Mouse (Mus musculus) embryonic facial prominence, embryonic 11.5 days (tissue): Measurements from ENCODE around the gene Slfn9. TPM values are rescaled to one million over a fixed set of nuclear protein-coding genes. Genes with fewer than 3 reads are reported as not detected.
"Not testable (repeated sequence)": the region's sequence is repeated elsewhere in the genome, so short reads cannot be mapped to it uniquely, and the experiment has no call there.

Experiments
- ATAC-seq: fragments of 200-750 bp; cut with Nextera tagmentation; replicated peaks from 2 replicates; pipeline ENCODE4 v1.8.0; 2017; ENCODE audit warnings: low read depth; ENCODE audit not compliant: insufficient number of reproducible peaks, low FRiP score, low TSS enrichment
- DNase-seq: peaks from one replicate; pipeline ENCODE4 v3.0.0-alpha.2; 2015; ENCODE audit warnings: low spot score
- H3K27ac ChIP-seq: fragments of 300-500 bp; sonication (generic); replicated peaks from 2 replicates; pipeline ENCODE4 v1.5.1; 2014; ENCODE audit warnings: mild to moderate bottlenecking, low read depth, low read length, control low read depth
- H3K27me3 ChIP-seq: fragments of 300-500 bp; sonication (generic); 2 replicates; pipeline ENCODE4 v1.6.1; 2014; ENCODE audit warnings: mild to moderate bottlenecking, low read length, moderate library complexity, mixed read lengths; ENCODE audit not compliant: control insufficient read depth, insufficient read depth
- H3K36me3 ChIP-seq: fragments of 300-500 bp; sonication (generic); replicated peaks from 2 replicates; pipeline ENCODE4 v1.6.1; 2014; ENCODE audit warnings: low read depth, mild to moderate bottlenecking, low read length, moderate library complexity, mixed read lengths; ENCODE audit not compliant: control insufficient read depth, insufficient read depth
- H3K4me1 ChIP-seq: fragments of 300-500 bp; sonication (generic); 2 replicates; pipeline ENCODE4 v1.6.1; 2014; ENCODE audit warnings: low read length, mixed read lengths; ENCODE audit not compliant: control insufficient read depth, insufficient read depth
- H3K4me2 ChIP-seq: fragments of 300-500 bp; sonication (generic); 2 replicates; pipeline ENCODE4 v1.6.1; 2014; ENCODE audit warnings: low read depth, mild to moderate bottlenecking, control low read depth, low read length, moderate library complexity
- H3K4me3 ChIP-seq: fragments of 300-500 bp; sonication (generic); 2 replicates; pipeline ENCODE4 v1.5.1; 2014; ENCODE audit warnings: low read depth, low read length, control low read depth
- H3K9ac ChIP-seq: fragments of 300-500 bp; sonication (generic); replicated peaks from 2 replicates; pipeline ENCODE4 v1.6.1; 2014; ENCODE audit warnings: mild to moderate bottlenecking, control low read depth, low read length
- H3K9me3 ChIP-seq: fragments of 300-500 bp; sonication (generic); replicated peaks from 2 replicates; pipeline ENCODE4 v1.6.1; 2016; ENCODE audit warnings: mild to moderate bottlenecking, low read length, inconsistent platforms, mixed read lengths; ENCODE audit not compliant: control insufficient read depth
- WGBS: fragments of 180-500 bp; shearing (Covaris S2); extraction: QIAGEN DNeasy Blood & Tissue Kit; methylation state at CpG from one replicate; pipeline ENCODE4 v1.1.7; 2014; 5-methylcytosine and 5-hydroxymethylcytosine counted together
- polyA plus RNA-seq: library from polyadenylated mRNA; unstranded; fragments of >200 nt; fragmentation: Nextera tagmentation; extraction: Ambion mirVana; gene quantifications from 2 replicates; pipeline ENCODE4 v1.2.1, GENCODE M21; 2014

The Slfn9 gene
- polyA plus RNA-seq, 1 experiment from 2014 or later = 15.3 TPM

DNA sequence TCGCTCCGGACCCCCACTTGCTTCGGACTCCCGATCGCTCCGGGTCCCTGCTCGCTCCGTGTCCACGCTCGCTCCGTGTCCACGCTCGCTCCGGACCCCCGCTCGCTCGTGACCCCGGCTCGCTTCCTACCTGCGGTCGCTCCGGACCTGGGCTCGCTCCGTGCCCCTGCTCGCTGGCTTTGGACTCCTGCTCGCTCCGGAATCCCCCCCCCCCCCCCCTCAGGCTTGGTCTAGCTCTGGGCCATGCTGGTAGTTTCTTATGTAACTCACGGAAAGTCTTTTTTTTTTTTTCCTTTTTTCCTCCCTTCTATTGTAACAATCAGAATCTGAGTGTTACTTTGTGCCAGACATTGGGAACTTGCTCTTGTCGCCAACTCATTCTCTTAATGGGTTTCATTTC, 58.4 kb downstream of the Slfn9 start:
- ATAC-seq = no peak

DNA sequence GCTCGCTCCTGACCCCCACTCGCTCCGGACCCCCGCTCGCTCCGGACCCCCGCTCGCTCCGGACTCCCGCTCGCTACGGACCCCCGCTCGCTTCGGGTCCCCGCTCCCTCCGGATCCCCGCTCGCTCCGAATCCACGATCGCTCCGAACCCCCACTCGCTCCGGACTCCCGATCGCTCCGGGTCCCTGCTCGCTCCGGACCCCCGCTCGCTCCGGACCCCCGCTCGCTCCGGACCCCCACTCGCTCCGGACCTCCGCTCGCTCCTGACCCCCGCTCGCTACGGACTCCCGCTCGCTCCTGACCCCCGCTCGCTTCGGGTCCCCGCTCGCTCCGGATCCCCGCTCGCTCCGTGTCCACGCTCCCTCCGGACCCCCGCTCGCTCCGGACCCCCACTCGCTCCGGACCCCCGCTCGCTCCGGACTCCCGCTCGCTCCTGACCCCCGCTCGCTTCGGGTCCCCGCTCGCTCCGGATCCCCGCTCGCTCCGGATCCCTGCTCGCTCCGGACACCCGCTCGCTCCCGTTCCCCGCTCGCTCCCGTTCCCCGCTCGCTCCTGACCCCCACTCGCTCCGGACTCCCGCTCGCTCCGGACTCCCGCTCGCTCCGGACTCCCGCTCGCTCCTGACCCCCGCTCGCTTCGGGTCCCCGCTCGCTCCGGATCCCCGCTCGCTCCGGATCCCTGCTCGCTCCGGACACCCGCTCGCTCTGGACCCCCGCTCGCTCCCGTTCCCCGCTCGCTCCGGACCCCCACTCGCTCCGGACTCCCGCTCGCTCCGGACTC, 59.8 kb downstream of the Slfn9 start:
- peaks cover 45% of the 10 kb centered on the region for H3K27me3 ChIP-seq
- H3K4me2 ChIP-seq = peak overlapping the region; percentile 82
- not testable (repeated sequence) for H3K36me3 ChIP-seq, H3K4me1 ChIP-seq, H3K27ac ChIP-seq, ATAC-seq, H3K9me3 ChIP-seq, DNase-seq
- peak overlapping the region; percentile 2; the same call in 1 of the 2 replicates for H3K9ac ChIP-seq
- WGBS = under 1% methylated on average over 99 of the region's 119 CpGs
- H3K4me3 ChIP-seq = peak overlapping the region; percentile 46

More for the DNA sequence above, 58.4 kb downstream of the Slfn9 start:
- Histone ChIP-seq H3K27ac (no peak overlapping the region), H3K4me2 (peak overlapping the region; percentile 82), H3K4me1 (no peaks in the 10 kb centered on the region), H3K9me3 (no peaks in the 10 kb centered on the region), H3K4me3 (peak overlapping the region; percentile 46), H3K27me3 (peaks cover 42% of the 10 kb centered on the region), H3K36me3 (no peaks in the 10 kb centered on the region), H3K9ac (0 out of 2 replicates have a peak overlapping the region, but pooled peaks have one; percentile 8)
- no peak for DNase-seq
- WGBS = 1% methylated on average over 28 of the region's 29 CpGs

DNA sequence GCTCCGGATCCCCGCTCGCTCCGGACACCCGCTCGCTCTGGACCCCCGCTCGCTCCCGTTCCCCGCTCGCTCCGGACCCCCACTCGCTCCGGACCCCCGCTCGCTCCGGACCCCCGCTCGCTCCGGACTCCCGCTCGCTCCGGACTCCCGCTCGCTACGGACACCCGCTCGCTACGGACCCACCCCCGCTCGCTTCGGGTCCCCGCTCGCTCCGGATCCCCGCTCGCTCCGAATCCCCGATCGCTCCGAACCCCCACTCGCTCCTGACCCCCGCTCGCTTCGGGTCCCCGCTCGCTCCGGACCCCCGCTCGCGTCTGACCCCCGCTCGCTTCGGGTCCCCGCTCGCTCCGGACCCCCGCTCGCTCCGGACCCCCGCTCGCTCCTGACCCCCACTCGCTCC, 60.5 kb downstream of the Slfn9 start:
- H3K4me3 ChIP-seq = peak overlapping the region; percentile 46
- 0 out of 2 replicates have a peak overlapping the region, but pooled peaks have one; percentile 2 for H3K9ac ChIP-seq
- not testable (repeated sequence) for H3K4me1 ChIP-seq, H3K9me3 ChIP-seq, ATAC-seq, H3K36me3 ChIP-seq, H3K27ac ChIP-seq, DNase-seq
- peaks cover 40% of the 10 kb centered on the region for H3K27me3 ChIP-seq
- 1% methylated on average over 56 of the region's 63 CpGs for WGBS
- H3K4me2 ChIP-seq = peak overlapping the region; percentile 82

DNA sequence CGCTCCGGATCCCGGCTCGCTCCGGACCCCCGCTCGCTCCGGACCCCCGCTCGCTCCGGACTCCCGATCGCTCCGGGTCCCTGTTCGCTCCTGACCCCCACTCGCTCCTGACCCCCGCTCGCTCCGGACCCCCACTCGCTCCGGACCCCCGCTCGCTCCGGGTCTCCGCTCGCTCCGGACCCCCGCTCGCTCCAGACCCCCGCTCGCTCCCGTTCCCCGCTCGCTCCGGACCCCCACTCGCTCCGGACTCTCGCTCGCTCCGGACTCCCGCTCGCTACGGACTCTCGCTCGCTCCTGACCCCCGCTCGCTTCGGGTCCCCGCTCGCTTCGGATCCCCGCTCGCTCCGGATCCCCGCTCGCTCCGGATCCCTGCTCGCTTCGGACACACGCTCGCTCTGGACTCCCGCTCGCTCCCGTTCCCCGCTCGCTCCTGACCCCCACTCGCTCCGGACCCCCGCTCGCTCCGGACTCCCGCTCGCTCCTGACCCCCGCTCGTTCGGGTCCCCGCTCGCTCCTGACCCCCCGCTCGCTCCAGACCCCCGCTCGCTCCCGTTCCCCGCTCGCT, 61.2 kb downstream of the Slfn9 start:
- Histone ChIP-seq H3K27me3 (peaks cover 39% of the 10 kb centered on the region), H3K4me2 (peak overlapping the region; percentile 82), H3K4me3 (peak overlapping the region; percentile 46)
- H3K27ac ChIP-seq, H3K9me3 ChIP-seq, H3K36me3 ChIP-seq, H3K9ac ChIP-seq, ATAC-seq, DNase-seq, H3K4me1 ChIP-seq: not testable (repeated sequence)
- 2% methylated on average over 56 of the region's 85 CpGs for WGBS

DNA sequence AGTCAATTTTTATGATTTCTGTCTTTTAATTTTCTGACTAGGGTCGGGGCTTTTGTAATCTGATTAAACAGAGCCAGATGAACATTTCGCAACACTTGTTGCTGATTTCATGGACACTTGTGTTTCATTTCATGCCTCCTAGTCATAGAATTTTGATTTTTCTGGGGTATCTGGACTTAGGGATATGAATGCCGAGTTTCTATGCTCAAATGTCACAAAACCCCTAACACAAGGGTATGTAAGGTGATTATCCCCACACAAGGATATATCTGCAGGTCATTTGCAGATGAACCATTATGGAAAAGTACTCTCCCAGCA, 62.0 kb downstream of the Slfn9 start:
- WGBS = 49% methylated on average over 3 of the region's 3 CpGs
- DNase-seq = no peak
- H3K27me3 ChIP-seq = peaks cover 37% of the 10 kb centered on the region

DNA sequence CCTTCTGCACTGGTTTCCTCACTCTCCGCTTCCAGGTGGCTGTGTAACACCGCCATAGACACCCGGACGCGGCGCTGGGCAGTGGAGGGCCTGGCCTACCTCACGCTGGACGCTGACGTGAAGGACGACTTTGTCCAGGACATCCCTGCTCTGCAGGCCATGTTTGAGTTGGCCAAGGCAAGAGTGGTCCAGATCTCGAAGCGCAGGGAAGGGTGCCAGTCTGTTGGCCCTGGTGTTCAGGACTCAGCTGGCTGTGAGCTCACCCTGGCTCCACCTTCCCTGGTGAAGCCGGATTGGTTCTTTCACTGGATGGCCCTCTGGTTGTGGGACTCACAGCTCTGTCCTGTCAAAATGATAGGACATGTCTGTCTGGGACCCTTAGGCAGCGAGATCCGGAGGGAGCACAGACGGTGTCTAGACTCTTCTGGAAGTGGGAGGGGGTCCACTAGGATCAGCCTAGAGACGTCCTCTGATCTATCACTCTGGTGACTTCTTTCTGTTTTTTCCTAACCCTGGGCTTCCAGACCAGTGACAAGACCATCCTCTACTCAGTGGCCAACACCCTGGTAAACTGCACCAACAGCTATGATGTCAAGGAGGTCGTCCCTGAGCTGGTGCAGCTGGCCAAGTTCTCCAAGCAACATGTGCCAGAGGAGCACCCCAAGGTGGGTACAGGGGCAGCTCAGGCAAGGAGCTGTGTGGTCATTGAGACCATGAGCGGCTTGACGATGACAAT, 62.6 kb downstream of the Slfn9 start:
- 27% methylated on average over 20 of the region's 20 CpGs for WGBS
- DNase-seq (no peak), ATAC-seq (no peak)
- H3K27ac ChIP-seq = no peak overlapping the region
- no peak overlapping the region for H3K4me2 ChIP-seq
- peaks cover 31% of the 10 kb centered on the region for H3K27me3 ChIP-seq
- no peak overlapping the region for H3K9ac ChIP-seq
- no peaks in the 10 kb centered on the region for H3K9me3 ChIP-seq
- H3K36me3 ChIP-seq = no peaks in the 10 kb centered on the region
- no peaks in the 10 kb centered on the region for H3K4me1 ChIP-seq
- H3K4me3 ChIP-seq = no peak overlapping the region

More for the DNA sequence above, 62.0 kb downstream of the Slfn9 start:
- H3K9ac ChIP-seq = no peak overlapping the region
- H3K4me2 ChIP-seq = no peak overlapping the region
- H3K27ac ChIP-seq = no peak overlapping the region
- no peak overlapping the region for H3K4me3 ChIP-seq
- no peaks in the 10 kb centered on the region for H3K36me3 ChIP-seq
- H3K9me3 ChIP-seq = no peaks in the 10 kb centered on the region
- ATAC-seq = no peak
- no peaks in the 10 kb centered on the region for H3K4me1 ChIP-seq
